Mouse (Mus musculus) liver, postnatal 0 days (tissue): Measurements from ENCODE around the gene Cda. TPM values are rescaled to one million over a fixed set of nuclear protein-coding genes. Genes with fewer than 3 reads are reported as not detected.
A peak's percentile ranks its signal among the peaks of the same experiment; 100 is the strongest.

Experiments
- ATAC-seq: fragments of 200-750 bp; cut with Nextera tagmentation; 2 replicates; pipeline ENCODE4 v1.8.0; 2017; ENCODE audit warnings: mild to moderate bottlenecking, moderate library complexity
- DNase-seq: peaks from one replicate; pipeline ENCODE4 v3.0.0-alpha.2; 2016
- H3K27ac ChIP-seq: fragments of 300-500 bp; sonication (generic); 2 replicates; pipeline ENCODE4 v1.5.1; 2014; ENCODE audit warnings: antibody characterized with exemption, moderate library complexity, mild to moderate bottlenecking, low read depth
- H3K27me3 ChIP-seq: fragments of 300-500 bp; sonication (generic); 2 replicates; pipeline ENCODE4 v1.6.1; 2014; ENCODE audit warnings: low read length, control low read depth, mixed read lengths; ENCODE audit not compliant: insufficient read depth
- H3K36me3 ChIP-seq: fragments of 300-500 bp; sonication (generic); replicated peaks from 2 replicates; pipeline ENCODE4 v1.6.1; 2014; ENCODE audit warnings: mild to moderate bottlenecking, control low read depth, low read length, moderate library complexity, mixed read lengths; ENCODE audit not compliant: insufficient read depth
- H3K4me1 ChIP-seq: fragments of 300-500 bp; sonication (generic); 2 replicates; pipeline ENCODE4 v1.6.1; 2014; ENCODE audit warnings: antibody characterized with exemption, mild to moderate bottlenecking, control low read depth; ENCODE audit not compliant: insufficient read depth
- H3K4me2 ChIP-seq: fragments of 300-500 bp; sonication (generic); 2 replicates; pipeline ENCODE4 v1.6.1; 2014; ENCODE audit warnings: low read depth, mild to moderate bottlenecking, low read length, moderate library complexity, mixed read lengths
- H3K4me3 ChIP-seq: fragments of 300-500 bp; sonication (generic); 2 replicates; pipeline ENCODE4 v1.5.1; 2014; ENCODE audit warnings: low read depth, low read length
- H3K9ac ChIP-seq: fragments of 300-500 bp; sonication (generic); replicated peaks from 2 replicates; pipeline ENCODE4 v1.6.1; 2014; ENCODE audit warnings: mild to moderate bottlenecking, moderate library complexity
- H3K9me3 ChIP-seq: fragments of 300-500 bp; sonication (generic); 2 replicates; pipeline ENCODE4 v1.6.1; 2016; ENCODE audit warnings: mild to moderate bottlenecking, control low read depth, low read length, mixed read lengths
- CTCF ChIP-seq: sonication (generic); IDR thresholded peaks from 2 replicates; pipeline ENCODE4 v1.5.1; 2016; ENCODE audit warnings: antibody characterized with exemption, low read depth
- EP300 ChIP-seq: IDR thresholded peaks from 2 replicates; pipeline ENCODE4 v1.6.1; 2016; ENCODE audit warnings: antibody characterized with exemption, low read depth, mild to moderate bottlenecking
- WGBS: fragments of 180-500 bp; shearing (Covaris S2); extraction: QIAGEN DNeasy Blood & Tissue Kit; methylation state at CpG from one replicate; pipeline ENCODE4 v1.1.7; 2014; ENCODE audit not compliant: insufficient replicate concordance; 5-methylcytosine and 5-hydroxymethylcytosine counted together
- polyA plus RNA-seq: library from polyadenylated mRNA; unstranded; fragments of >200 nt; fragmentation: Nextera tagmentation; extraction: Ambion mirVana; gene quantifications from 2 replicates; pipeline ENCODE4 v1.2.1, GENCODE M21; 2015

The Cda gene
- polyA plus RNA-seq, 1 experiment from 2014 or later = 17.7 TPM

- Histone ChIP-seq H3K27me3 (no peaks in the 10 kb centered on the region), H3K4me1 (no peaks in the 10 kb centered on the region), H3K4me2 (no peak overlapping the region), H3K4me3 (no peak overlapping the region), H3K27ac (no peak overlapping the region), H3K9ac (no peak overlapping the region), H3K36me3 (peaks cover 2% of the 10 kb centered on the region; the same call in 1 of the 2 replicates), H3K9me3 (no peaks in the 10 kb centered on the region)
- ATAC-seq (no peak), DNase-seq (no peak)
- WGBS = 83% methylated on average over 5 of the region's 5 CpGs
- TF ChIP-seq CTCF = no peak
- TF ChIP-seq EP300 = no peak
Observed at GRCm38 (mm10) chr4:138351821-138352220, 16.0 kb downstream of the Cda start.

GRCm38 (mm10) chr4:138348716-138349115 lies 19.1 kb downstream of the Cda start:
- TF ChIP-seq EP300 (no peak), CTCF (no peak)
- no peaks in the 10 kb centered on the region for H3K27me3 ChIP-seq
- 68% methylated on average over 7 of the region's 7 CpGs for WGBS
- H3K4me3 ChIP-seq = no peak overlapping the region
- H3K4me1 ChIP-seq = no peaks in the 10 kb centered on the region
- no peak overlapping the region for H3K4me2 ChIP-seq
- ATAC-seq (no peak), DNase-seq (no peak)
- peaks cover 3% of the 10 kb centered on the region; the same call in 1 of the 2 replicates for H3K36me3 ChIP-seq
- no peak overlapping the region for H3K9ac ChIP-seq
- H3K27ac ChIP-seq = no peak overlapping the region
- H3K9me3 ChIP-seq = no peaks in the 10 kb centered on the region

GRCm38 (mm10) chr4:138347280-138347679 lies 20.5 kb downstream of the Cda start:
- Histone ChIP-seq H3K4me2 (no peak overlapping the region), H3K36me3 (peaks cover 3% of the 10 kb centered on the region; the same call in 1 of the 2 replicates), H3K9ac (no peak overlapping the region), H3K4me1 (peaks cover 4% of the 10 kb centered on the region; the same call in 1 of the 2 replicates), H3K27me3 (no peaks in the 10 kb centered on the region), H3K27ac (no peak overlapping the region), H3K4me3 (no peak overlapping the region), H3K9me3 (no peaks in the 10 kb centered on the region)
- DNase-seq (no peak), ATAC-seq (no peak)
- TF ChIP-seq EP300 (no peak), CTCF (no peak)
- whole genome bisulfite sequencing = 85% methylated on average over 1 of the region's 1 CpGs

- DNase-seq (no peak), ATAC-seq (no peak)
- Histone ChIP-seq H3K27me3 (no peaks in the 10 kb centered on the region), H3K9me3 (no peaks in the 10 kb centered on the region), H3K4me3 (no peak overlapping the region), H3K36me3 (peaks cover 3% of the 10 kb centered on the region; the same call in 1 of the 2 replicates), H3K9ac (no peak overlapping the region), H3K27ac (no peak overlapping the region), H3K4me1 (peaks cover 4% of the 10 kb centered on the region; the same call in 1 of the 2 replicates), H3K4me2 (no peak overlapping the region)
- 67% methylated on average over 9 of the region's 9 CpGs for WGBS
- TF ChIP-seq EP300 (no peak), CTCF (no peak)
Observed at GRCm38 (mm10) chr4:138344891-138345545, 22.8 kb downstream of the Cda start.

- ATAC-seq (peak; percentile 40), DNase-seq (no peak)
- Histone ChIP-seq H3K36me3 (peaks cover 3% of the 10 kb centered on the region; the same call in 1 of the 2 replicates), H3K4me2 (no peak overlapping the region), H3K9ac (peak overlapping the region; percentile 27; the same call in 1 of the 2 replicates), H3K27ac (peak overlapping the region; percentile 87), H3K9me3 (no peaks in the 10 kb centered on the region), H3K4me3 (no peak overlapping the region), H3K4me1 (peaks cover 4% of the 10 kb centered on the region; the same call in 1 of the 2 replicates), H3K27me3 (no peaks in the 10 kb centered on the region)
- TF ChIP-seq EP300 (no peak), CTCF (no peak)
- WGBS = 66% methylated on average over 10 of the region's 10 CpGs
Observed at GRCm38 (mm10) chr4:138343341-138343837, 24.4 kb downstream of the Cda start.

GRCm38 (mm10) chr4:138342778-138343177 lies 25.0 kb downstream of the Cda start:
- H3K9me3 ChIP-seq = no peaks in the 10 kb centered on the region
- H3K4me2 ChIP-seq = no peak overlapping the region
- H3K4me3 ChIP-seq = no peak overlapping the region
- TF ChIP-seq CTCF (no peak), EP300 (0 out of 2 replicates have a peak, but pooled peaks have one; percentile 20)
- H3K27me3 ChIP-seq = no peaks in the 10 kb centered on the region
- ATAC-seq (peak; percentile 93), DNase-seq (peak; percentile 62)
- H3K9ac ChIP-seq = peak overlapping the region; percentile 27; the same call in 1 of the 2 replicates
- H3K27ac ChIP-seq = peak overlapping the region; percentile 87
- WGBS = 52% methylated on average over 6 of the region's 6 CpGs
- peaks cover 3% of the 10 kb centered on the region; the same call in 1 of the 2 replicates for H3K36me3 ChIP-seq
- peaks cover 4% of the 10 kb centered on the region; the same call in 1 of the 2 replicates for H3K4me1 ChIP-seq
